Mouse (Mus musculus) spleen, postnatal 14 days (tissue): ENCODE measurements around the gene Gm21969.

Experiments
- DNase-seq, 2 experiments: peaks; one replicate each; pipeline ENCODE4 v3.0.0; 2021 to 2022; ENCODE audit warnings: low spot score in 2 of 2

Gm21969 gene

GRCm38 (mm10) chr4:139602357-139603244, at the start of gene Gm21969:
TSS of gene Gm21969 (plus strand) at chr4:139603186.
- peak in 1 of 2 experiments; percentile 61 for DNase-seq

GRCm38 (mm10) chr4:139555235-139555634, 47.8 kb upstream of the Gm21969 start:
- no peak for DNase-seq

GRCm38 (mm10) chr4:139555951-139556350, 47.0 kb upstream of the Gm21969 start:
- DNase-seq: no peak

GRCm38 (mm10) chr4:139568361-139568760, 34.6 kb upstream of the Gm21969 start:
- DNase-seq: no peak

GRCm38 (mm10) chr4:139570756-139571155, 32.2 kb upstream of the Gm21969 start:
- no peak for DNase-seq

- no peak for DNase-seq
Measured at GRCm38 (mm10) chr4:139572928-139573512, 30.0 kb upstream of the Gm21969 start.

GRCm38 (mm10) chr4:139574156-139574798, 28.7 kb upstream of the Gm21969 start:
- DNase-seq: peak; percentile 90

GRCm38 (mm10) chr4:139574799-139575672, 27.9 kb upstream of the Gm21969 start:
- DNase-seq: no peak

GRCm38 (mm10) chr4:139575673-139576003, 27.3 kb upstream of the Gm21969 start:
- DNase-seq: no peak

GRCm38 (mm10) chr4:139576251-139576880, 26.6 kb upstream of the Gm21969 start:
- no peak for DNase-seq

- DNase-seq: no peak
Measured at GRCm38 (mm10) chr4:139577006-139577405, 26.0 kb upstream of the Gm21969 start.

GRCm38 (mm10) chr4:139578389-139578788, 24.6 kb upstream of the Gm21969 start:
- no peak for DNase-seq

- no peak for DNase-seq
Measured at GRCm38 (mm10) chr4:139579003-139579402, 24.0 kb upstream of the Gm21969 start.

- no peak for DNase-seq
Measured at GRCm38 (mm10) chr4:139579466-139579865, 23.5 kb upstream of the Gm21969 start.

GRCm38 (mm10) chr4:139580663-139581336, 22.2 kb upstream of the Gm21969 start:
- no peak for DNase-seq

GRCm38 (mm10) chr4:139581427-139582051, 21.4 kb upstream of the Gm21969 start:
- DNase-seq: no peak

GRCm38 (mm10) chr4:139582346-139582745, 20.6 kb upstream of the Gm21969 start:
- DNase-seq: no peak

- no peak for DNase-seq
Measured at GRCm38 (mm10) chr4:139582903-139583302, 20.1 kb upstream of the Gm21969 start.

GRCm38 (mm10) chr4:139583629-139584245, 19.2 kb upstream of the Gm21969 start:
- no peak for DNase-seq

- no peak for DNase-seq
Measured at GRCm38 (mm10) chr4:139584704-139585103, 18.3 kb upstream of the Gm21969 start.
